Mouse (Mus musculus) heart, adult 18-20 months (tissue): Measurements from ENCODE around the gene Psg22. TPM values are rescaled to one million over a fixed set of nuclear protein-coding genes. Genes with fewer than 3 reads are reported as not detected.
"Not testable (repeated sequence)": the region's sequence is repeated elsewhere in the genome, so short reads cannot be mapped to it uniquely, and the experiment has no call there.

ENCODE experiments used
- DNase-seq, 2 experiments: peaks; one replicate each; pipeline ENCODE4 v3.0.0; 2021 to 2022; ENCODE audit warnings: mixed read lengths in 1 of 2
- long read RNA-seq, 2 experiments: library from polyadenylated mRNA; stranded (forward); transcript quantifications; one replicate each; pipeline ENCODE4 v2.0.0; 2021
- total RNA-seq, 2 experiments: library from RNA; stranded (reverse); gene quantifications; 2 replicates each; pipeline ENCODE4 v1.2.3; 2021

Psg22 gene
- total RNA-seq = not detected
- long read RNA-seq, experiment 1 = 0 reads
- long read RNA-seq, experiment 2 = 0 reads

DNA sequence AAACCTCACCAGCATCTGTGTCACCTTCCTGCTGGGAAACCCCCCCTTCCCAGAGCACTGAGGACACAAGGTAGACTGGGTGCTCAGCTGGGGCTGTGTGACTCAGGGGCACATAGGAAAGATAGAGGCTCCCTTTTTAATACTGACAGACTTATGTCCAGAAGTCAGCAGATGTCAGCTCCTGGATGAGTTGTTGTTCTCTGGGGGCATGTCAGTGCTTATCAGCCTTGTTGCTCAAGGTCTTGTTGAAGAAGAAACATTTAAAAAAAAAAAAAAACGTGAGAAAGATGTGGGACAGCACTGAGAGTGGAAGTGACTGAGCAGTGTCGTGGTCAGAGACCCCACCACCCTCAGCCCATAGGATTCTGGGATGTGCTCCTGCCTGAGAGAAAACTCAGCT lies at the start of gene Psg22:
Gene Psg22, plus strand, starts transcription at position 301 of the 400 bp plus-strand sequence.
- DNase-seq = no peak

DNA sequence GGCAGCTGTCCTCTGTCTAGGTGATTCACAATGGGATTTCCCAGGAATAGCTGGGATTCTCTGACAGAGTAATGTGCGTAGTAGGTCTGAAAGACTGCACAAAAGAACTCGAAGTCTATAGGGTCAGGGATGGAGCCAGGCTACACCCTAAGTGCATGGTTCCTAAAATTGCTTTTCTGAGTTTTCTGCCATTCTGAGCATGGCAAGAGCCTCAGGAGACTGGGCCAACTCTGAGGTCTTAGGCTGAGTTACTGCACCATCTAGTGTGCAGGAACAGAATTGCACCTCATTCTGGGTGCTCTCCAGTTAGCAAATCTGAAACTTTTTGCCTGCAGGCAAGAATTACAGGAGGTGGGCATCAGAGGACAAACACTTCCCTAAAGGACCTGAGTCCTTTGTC lies 38.1 kb upstream of the Psg22 start:
- DNase-seq = peak in 1 of 2 experiments; percentile 44

DNA sequence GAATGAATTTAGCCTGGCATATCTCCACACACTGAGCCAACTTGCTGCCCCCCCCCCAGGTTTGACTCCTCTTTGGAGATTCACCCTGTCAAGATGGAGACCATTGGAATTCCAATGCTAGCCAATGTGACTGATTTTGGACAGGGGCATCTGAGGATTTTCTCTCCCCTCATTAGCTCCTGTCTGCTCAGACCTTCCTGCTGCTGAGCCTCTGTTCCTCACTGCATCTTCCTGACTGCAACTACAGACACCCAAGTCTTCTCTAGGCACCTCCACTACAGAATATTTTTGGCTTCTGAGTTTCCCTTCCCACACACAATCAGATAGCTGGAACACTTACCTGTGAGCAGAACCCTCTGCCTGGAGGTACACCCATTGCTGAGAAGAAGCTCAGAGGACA lies 32.3 kb upstream of the Psg22 start:
- no peak for DNase-seq

DNA sequence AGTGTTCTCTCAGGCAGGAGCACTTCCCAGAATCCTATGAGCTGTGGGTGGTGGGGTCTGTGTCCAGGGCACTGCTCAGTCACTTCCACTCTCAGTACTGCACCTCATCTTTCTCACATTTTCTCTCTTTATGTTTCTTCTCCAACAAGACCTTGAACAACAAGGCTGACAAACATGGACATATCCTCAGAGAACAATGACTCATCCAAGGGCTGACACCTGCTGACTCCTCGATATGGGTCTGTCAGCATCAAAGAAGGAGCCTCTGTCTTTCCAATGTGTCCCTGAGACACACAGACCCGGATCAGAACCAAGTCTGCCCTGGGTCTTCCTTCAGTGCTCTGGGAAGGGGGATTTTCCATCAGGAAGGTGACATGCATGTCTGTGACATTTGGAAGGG lies 31.8 kb upstream of the Psg22 start, which contains the start of gene Psg20:
Gene Psg20, minus strand, starts transcription at position 101 of the 400 bp plus-strand sequence.
- no peak for DNase-seq

GRCm38 (mm10) chr7:18710331-18710730 lies 7.6 kb upstream of the Psg22 start:
- not testable (repeated sequence) for DNase-seq

GRCm38 (mm10) chr7:18710846-18711245 lies 7.0 kb upstream of the Psg22 start:
- no peak for DNase-seq

DNA sequence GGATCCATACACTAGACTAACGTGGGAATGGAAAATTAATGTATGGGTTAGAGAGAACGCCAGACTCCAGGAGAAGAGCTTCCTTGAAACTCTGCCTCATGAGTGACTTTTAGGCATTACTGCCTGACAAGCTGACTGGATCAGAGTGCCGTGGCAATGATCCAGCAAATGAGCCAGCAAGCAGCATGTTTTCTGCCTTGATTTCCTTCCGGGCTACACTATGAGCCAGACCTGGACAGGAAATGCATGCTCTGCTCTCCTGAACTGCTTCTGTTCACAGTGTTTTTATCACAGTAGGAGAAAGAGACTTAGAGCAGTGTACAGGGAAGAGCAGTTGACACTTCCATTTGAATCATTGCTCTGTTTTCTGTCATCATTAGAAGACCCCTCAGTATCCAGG lies 2.3 kb upstream of the Psg22 start:
- DNase-seq = peak in 1 of 2 experiments; percentile 33

- DNase-seq = no peak
These were observed 6.1 kb downstream of the Psg22 start for GRCm38 (mm10) chr7:18724001-18724400.

DNA sequence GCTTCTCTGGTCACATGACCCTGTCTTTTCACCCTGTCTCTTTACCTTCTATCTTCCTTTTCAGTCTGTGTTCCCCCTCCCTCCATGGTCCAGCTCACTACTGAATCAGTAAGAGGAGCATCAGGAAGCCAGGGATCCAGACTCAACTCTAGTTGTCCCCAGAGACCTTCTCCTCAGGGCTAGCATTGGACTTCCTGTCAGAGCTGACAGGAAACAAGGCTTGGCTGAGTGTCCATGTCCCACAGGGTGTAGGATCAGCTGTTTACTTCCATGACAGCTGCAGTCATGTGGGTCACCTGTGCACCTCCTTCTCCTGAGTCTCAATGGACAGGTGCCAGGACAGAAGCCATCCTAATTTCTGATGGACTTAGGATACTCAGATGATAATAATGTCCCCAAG lies 8.0 kb downstream of the Psg22 start:
- peak in 1 of 2 experiments; percentile 26 for DNase-seq

- no peak for DNase-seq
These were observed 10.5 kb downstream of the Psg22 start for GRCm38 (mm10) chr7:18728391-18728790.

DNA sequence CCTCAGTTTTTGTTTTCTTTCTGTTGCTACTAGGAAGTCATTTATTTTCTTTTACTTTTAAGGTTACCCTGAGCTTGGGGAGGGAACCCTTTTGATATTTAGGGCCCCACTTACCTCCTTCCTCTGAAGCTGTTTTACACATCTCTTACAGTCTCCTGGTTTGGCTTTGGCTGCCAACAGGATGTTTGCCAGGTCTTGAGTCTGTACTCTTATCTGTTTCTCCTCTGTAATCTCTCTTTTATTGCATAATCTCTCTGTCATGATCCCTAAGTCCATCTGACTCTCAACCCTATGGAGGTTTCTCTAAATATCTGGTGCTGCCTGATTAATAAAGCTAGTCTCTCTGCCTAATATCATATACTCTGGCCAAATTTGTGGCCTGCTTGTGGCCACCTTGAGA lies 15.2 kb downstream of the Psg22 start:
- no peak for DNase-seq

DNA sequence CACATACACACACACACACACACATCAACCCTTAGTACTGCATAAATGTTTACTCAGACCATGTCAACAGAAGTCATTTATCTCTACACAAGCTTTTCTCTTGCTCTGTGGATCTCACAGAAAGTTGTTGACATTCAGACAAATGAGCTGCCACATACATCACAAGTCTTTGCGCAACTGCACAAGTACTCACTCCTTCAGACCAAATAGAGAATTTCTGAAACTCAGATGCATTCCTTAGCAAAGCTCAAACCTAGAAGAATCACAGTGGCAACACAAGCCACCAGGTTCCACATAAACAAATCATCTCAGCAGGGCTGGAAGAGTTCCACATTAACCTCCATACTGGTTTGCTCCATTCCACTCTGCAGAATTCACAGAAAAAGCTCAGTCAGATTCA lies 16.6 kb downstream of the Psg22 start:
- DNase-seq = no peak

- peak in 1 of 2 experiments; percentile 10 for DNase-seq
These were observed 28.4 kb downstream of the Psg22 start for GRCm38 (mm10) chr7:18746189-18746860.

DNA sequence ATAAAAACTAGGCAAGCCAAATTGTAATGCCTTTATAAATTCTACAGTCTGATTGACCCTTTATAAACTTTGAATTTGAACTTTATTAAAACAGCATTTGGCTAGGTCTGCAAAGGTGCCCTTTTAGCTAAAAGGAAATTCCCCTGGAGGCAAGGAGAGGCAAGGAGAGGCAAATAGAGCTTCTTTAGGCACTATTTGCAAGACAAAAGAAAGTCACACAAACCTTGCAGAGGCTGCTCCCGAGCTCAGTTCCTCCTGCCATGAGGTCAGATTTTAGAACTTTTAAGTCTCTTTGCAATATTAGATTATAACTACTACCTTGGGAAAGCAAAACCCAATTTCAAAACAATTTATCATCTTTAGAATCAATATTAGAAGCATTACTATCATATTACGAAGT lies 29.5 kb downstream of the Psg22 start:
- not testable (repeated sequence) for DNase-seq

DNA sequence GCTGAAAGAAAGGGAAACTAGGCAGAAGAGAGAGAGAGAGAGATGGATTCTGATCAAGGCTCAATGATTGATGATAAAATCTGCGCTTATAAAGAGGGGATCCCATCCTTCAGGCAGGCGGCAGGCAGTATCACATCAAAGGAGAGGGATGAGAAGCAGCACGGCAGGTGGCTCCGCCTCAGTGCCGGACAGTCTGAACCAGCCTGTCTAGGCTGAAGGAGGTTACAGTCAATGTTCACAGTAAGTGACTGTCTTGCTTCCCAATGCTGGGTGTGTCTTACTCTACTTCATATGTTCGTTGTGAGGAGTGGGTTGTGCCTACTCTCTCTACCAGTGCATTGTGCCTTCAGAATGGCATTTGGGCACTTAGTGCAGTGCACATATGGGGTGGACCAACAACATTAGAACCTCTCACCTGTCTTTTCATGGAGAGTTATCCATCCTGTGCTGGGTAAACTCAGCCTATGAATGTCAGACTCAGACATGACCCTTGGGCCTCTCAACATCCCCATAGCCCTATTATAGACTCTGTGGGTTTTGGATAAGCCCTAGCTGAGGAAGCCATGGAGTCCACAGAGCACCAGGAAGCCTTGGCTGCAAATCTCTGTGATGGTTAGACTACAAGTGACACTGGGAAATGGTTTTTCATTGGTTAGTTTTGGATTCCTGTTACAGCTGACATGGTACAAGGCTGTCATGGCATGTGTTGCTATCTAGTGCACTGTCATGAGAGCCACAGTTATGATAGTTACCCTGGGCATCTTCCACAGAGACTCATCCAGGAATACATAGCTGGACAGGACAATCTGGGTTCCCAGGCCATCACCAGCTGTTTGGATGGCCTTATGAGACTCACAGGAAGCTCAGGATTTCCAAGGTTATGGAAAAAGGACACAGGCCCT lies 31.4 kb downstream of the Psg22 start:
- DNase-seq = peak in 1 of 2 experiments; percentile 10

DNA sequence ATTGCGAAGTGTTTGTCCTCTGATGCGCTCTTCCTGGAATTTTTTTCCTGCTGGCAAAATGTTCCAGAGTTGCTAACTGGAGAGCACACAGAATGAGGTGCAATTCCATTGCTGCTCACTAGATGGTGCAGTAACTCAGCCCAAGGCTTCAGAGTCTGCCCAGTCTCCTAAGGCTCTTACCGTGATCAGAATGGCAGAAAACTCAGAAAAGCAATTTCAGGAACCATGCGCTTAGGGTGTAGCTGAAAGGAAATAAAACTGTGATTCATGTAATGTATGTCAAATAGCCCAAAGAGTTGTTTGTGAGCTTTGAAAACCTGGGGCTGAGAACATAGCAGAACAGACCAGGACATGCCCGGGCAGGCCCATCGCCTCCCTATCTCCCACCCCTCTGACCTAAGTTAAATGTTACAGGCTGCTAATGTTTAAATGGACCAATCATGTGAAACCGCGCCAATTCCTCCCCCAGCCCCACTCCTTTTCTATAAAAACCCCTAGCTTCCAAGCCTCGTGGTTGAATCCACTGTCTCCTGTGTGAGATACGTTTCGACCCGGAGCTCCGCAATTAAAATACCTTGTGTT lies 32.1 kb downstream of the Psg22 start:
- DNase-seq = peak; percentile 63 to 78

DNA sequence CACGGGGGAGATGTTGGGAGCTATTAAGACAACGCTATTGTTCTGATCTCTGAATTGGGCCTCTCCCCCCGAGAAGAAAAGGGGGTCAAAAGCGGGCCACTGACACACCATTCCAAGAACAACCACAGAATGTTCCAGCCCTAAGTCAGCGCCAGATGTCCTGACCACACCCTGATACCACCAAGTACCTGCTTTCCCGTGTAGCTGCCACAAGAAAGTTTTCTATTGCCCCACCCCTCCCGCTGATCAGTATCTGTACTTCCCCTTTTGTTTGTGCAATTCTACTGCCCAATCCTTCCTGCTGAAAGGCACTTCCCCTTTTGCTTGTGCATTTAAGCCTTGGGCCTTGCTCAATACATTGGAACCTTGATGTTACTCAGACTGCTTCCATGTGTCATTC lies 42.3 kb downstream of the Psg22 start:
- not testable (repeated sequence) for DNase-seq

- not testable (repeated sequence) for DNase-seq
These were observed 45.0 kb downstream of the Psg22 start for GRCm38 (mm10) chr7:18762885-18763284.
